Mouse (Mus musculus): ENCODE data around the gene Camkv.
A peak's percentile ranks its signal among the peaks of the same experiment; 100 is the strongest.

Camkv gene

DNA sequence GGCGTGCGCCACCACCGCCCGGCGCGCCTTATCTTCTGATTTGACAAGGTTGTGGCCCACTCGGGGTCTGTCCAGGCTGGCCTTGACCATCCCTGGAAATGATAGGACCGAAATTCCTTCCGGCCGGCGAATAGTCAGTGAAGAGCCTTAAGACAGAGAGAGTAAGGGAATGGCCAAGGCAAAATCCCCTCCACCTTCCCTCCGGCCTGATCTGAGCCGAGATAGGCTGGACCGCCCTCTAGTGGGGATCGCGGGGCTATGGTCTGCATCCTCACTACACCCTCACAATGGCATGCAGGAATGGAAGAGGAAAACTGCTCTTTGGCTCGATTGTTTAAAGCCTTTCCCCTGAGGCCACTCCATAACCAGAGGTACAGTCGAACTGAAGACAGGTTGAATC lies 50.9 kb downstream of the Camkv start:
- peak; percentile 71 to 85 for DNase-seq (ENCODE audit: low spot score in 2 of 2)

DNA sequence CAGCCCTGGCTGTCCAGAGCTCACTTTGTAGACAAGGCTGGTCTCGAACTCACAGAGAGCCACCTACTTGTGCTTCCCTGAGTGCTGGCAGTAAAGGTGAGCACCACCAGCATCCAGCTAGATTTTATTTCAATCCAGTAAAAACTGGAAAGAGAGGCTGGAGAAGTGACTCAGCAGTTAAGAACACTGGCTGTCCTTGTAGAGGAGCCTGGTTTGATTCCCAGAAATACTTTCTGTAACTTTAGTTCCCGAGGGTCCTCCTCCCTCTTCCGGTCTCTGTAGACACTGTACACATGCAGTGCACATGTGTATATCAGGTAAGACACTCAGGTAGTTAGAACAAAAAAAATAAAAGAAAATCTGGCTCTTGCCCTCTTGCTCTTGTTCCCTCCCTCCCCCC lies 52.5 kb downstream of the Camkv start:
- DNase-seq (ENCODE audit: low spot score in 2 of 2): no peak

DNA sequence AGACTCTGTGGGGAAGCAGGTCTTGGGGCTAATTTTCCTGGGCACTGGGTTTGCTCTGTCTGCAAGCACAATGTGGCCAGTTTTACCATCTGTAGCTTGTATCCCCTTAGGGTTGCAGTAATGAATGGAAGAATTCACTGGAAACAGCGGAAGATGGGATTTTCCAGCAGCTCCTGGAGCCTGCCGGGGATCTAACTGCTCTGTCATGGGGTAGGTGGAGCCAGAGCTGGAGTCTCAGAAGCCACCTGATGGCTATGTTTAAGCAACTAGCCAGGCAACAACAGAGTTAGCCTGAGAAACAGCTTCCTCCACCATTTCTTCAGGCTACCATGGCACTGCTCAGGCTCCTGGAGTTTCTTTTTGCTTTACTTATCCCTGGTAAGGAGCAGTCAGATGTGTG lies 56.7 kb downstream of the Camkv start, which contains the start of gene Cdhr4:
Gene Cdhr4, plus strand, starts transcription at position 301 of the 400 bp plus-strand sequence.
- DNase-seq (ENCODE audit: low spot score in 2 of 2): no peak

DNA sequence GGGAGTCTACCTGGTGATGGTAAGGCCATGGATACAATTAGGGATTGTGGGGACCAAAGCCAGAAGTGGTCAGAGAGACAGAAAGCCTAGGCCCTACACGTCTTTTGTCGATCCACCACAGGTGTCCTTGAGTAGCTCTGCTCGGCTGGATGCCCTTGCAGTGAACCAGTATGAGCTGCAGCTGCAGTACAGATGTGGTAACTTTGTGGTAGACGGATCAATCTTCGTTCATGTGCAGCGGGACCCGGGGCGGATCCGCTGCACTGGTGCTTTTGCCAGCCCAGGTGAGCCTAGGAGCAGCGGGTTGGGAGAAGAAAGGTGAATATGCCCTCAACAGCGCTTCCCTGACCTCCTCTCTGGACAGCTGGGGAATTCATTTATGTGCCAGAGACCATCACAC lies 57.5 kb downstream of the Camkv start:
- no peak for DNase-seq (ENCODE audit: low spot score in 2 of 2)

DNA sequence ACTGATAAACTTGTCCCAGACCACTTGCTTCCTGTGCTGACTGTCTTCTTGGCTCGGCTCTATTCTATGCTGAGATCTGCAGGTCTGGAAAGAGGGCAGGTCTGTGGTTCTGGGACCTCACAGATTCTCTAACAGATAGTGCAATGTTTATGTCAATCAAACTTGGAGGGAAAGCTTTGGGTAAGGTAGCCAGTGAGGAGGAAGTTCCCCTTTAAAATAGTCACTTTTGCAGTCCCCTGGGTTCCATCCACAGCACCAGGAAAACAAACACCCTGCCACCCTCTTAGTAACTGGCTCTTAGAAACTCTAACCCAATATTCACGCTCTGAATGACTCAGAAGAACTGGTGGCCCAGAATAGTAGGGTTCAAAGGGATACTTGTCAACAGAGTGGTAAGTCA lies 59.0 kb downstream of the Camkv start:
- no peak for DNase-seq (ENCODE audit: low spot score in 2 of 2)

DNA sequence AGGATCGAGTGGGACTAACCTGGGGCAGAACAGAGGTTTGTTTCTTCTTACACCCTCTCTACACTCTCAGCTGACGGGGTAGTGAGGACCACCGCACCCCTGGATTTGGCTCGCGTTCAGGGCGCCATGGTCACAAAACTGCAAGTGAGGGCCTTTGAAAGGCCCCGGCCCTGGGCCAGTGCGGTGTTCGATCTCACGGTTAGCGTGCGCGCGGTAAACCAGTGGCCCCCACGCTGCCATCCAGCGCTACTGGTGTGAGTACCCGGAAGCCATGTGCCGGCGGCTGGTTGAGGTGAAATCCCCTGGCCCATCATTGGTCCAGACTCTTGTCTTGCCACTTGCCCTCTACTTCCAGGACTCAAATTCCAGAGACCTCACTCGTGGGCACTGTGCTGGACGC lies 60.0 kb downstream of the Camkv start:
- DNase-seq (ENCODE audit: low spot score in 2 of 2): no peak

DNA sequence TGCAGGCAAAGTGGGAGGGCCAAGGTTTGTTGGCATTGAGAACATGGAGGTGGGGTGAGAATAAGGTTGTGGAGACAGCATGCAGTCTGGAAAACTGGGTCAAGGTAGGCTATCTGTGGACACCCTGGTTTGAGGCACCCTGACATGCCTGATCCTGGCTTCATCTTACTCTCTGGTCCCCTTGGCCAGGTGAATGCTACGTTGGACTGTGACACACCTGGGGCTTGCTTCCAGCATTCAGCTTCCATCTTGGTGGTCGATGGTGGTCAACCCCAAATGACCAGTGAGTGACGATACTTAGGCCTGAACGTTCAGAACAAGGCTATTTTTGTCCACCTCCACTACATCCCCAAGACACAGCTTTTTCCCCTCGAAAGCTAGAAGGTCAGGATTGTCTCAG lies 60.6 kb downstream of the Camkv start, which contains the start of gene Gm20662:
Gene Gm20662, plus strand, starts transcription at position 301 of the 400 bp plus-strand sequence.
- DNase-seq (ENCODE audit: low spot score in 2 of 2): no peak

All from spleen, postnatal 10 days (tissue).